9 mouse cellular contexts compared by ENCODE assay signal in the genomic region with DNA sequence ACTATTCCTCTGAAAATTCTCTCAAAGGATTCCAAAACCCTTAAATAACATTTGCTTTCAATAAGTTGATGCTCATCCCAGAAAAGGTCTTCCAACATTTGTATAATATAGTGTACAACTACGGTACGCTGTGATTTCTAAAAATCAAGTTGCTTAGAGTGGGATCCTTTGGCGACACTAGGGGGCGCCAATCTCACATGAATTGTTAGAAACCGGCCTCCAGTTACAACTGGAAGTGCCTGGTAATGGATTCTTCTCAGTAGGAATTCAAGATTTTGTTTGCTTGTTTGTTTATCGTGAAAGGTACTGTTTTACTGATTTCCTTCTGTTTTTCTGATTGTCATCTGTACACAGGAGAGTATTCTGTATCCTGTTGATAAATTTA. TPM values are rescaled to one million over a fixed set of nuclear protein-coding genes. Genes with fewer than 3 reads are reported as not detected.
DNase-seq lines count a peak whose midpoint lies in the region; ATAC-seq and TF ChIP-seq lines count a peak whose summit lies in the region.
"Had no signal": no experiment of that assay in that cellular context is flagged by ENCODE, and none has a peak within 500 bp of the region (broad histone marks: within the 10 kb centered on the region; RNA-seq: fewer than 3 reads in every experiment).

No protein-coding gene starts in this region.

- in situ Hi-C loops in Patski (cut with MboI; ENCODE audit: low pct_unique_long_range_greater_than_20kb), result loop anchor here (5.0 kb wide), 1 partner anchor 196 kb away; no protein-coding TSS in a partner anchor

- H3K27me3 ChIP-seq in Patski, result peaks cover 26% of the 10 kb centered on the region
- H3K27me3 ChIP-seq: embryonic facial prominence, embryonic 15.5 days had no signal

- DNase-seq in 3T3-L1 (ENCODE audit: low read depth, low spot score) (peak; percentile 87), Patski (ENCODE audit: low read depth, low spot score) (no peak)
- peak; percentile 87 to 91 for DNase-seq in cerebellum, postnatal 10 days
- peak; percentile 70 to 81 for DNase-seq in frontal cortex, postnatal 36 days (ENCODE audit: low spot score in 2 of 2)
- DNase-seq in kidney, adult 18-20 months, result peak; percentile 73
- peak; percentile 78 to 84 for DNase-seq in left cerebral cortex, postnatal 25 days (ENCODE audit: low spot score in 2 of 2)
- DNase-seq in telencephalon, adult 2 months (ENCODE audit: low read depth, low spot score), result peak; percentile 65

- POLR2A ChIA-PET in Patski (lab: Charles Lee), result no interaction called here

- CTCF ChIA-PET in Patski (lab: Charles Lee), result interaction anchor here (1.6 to 1.9 kb wide), 2 partner anchors 11 to 55 kb away, joined by 4 to 8 read pairs; no protein-coding TSS in a partner anchor

- peak; percentile 78 for TF ChIP-seq CTCF in Patski (IDR thresholded peaks at IDR 0.05)

- intact Hi-C loops in left cerebral cortex, postnatal 25 days (cut with DNase I), result loop anchor here (1.0 to 5.0 kb wide), 2 partner anchors 51 to 196 kb away; a partner anchor contains a TSS

- ATAC-seq in Patski, result peak; percentile 76
- ATAC-seq in monocyte, adult 5-6 weeks (replicated peaks; ENCODE audit: insufficient number of reproducible peaks, low FRiP score, low TSS enrichment, poor library complexity, severe bottlenecking), result 0 out of 2 replicates have a peak, but pooled peaks have one; percentile 50

RNA-seq across cellular contexts. Expression of a gene that starts 13.7 kb away (rescaled TPM):
- polyA plus RNA-seq in Patski (2021), result not detected
- under 1 TPM; 0.07 to 0.09 TPM for total RNA-seq in left cerebral cortex, postnatal 25 days (2021)
- total RNA-seq in monocyte, adult 5-6 weeks (2017), result not detected in 3 replicates

RNA-seq across cellular contexts. Expression of a gene that starts 50.7 kb away (rescaled TPM):
- 24.6 TPM for polyA plus RNA-seq in Patski (2021)
- 10 to 100 TPM; 12.7 to 13.2 TPM for total RNA-seq in left cerebral cortex, postnatal 25 days (2021)
- total RNA-seq in monocyte, adult 5-6 weeks (2017), result 46.0 to 76.4 TPM (median 67.2 TPM) in 3 replicates

RNA-seq across cellular contexts. Expression of a gene that starts 57.1 kb away (rescaled TPM):
- 0.09 TPM for polyA plus RNA-seq in Patski (2021)
- total RNA-seq in left cerebral cortex, postnatal 25 days (2021), result not detected
- not detected in 3 replicates for total RNA-seq in monocyte, adult 5-6 weeks (2017)
- polyA plus RNA-seq: embryonic facial prominence, embryonic 15.5 days had no signal
